34 mouse cellular contexts compared by ENCODE assay signal in genomic region chr16:49954909-49955308, GRCm38 (mm10).
"Had no signal": no experiment of that assay in that cellular context is flagged by ENCODE, and none has a peak within 500 bp of the region (broad histone marks: within the 10 kb centered on the region; RNA-seq: fewer than 3 reads in every experiment).

No protein-coding gene starts in this region.

- ATAC-seq: hindbrain, embryonic 16.5 days; hindbrain, postnatal 0 days; inflammation-experienced regulatory T-cells, adult 6 months; intestine, embryonic 15.5 days; intestine, embryonic 16.5 days; intestine, postnatal 0 days had no signal

- H3K36me3 ChIP-seq: heart, embryonic 12.5 days; heart, embryonic 13.5 days; heart, embryonic 15.5 days; hindbrain, embryonic 10.5 days; hindbrain, embryonic 12.5 days; hindbrain, embryonic 13.5 days; hindbrain, embryonic 15.5 days; intestine, embryonic 15.5 days; kidney, embryonic 15.5 days had no signal

- H3K9me3 ChIP-seq: heart, embryonic 12.5 days; heart, embryonic 13.5 days; heart, embryonic 15.5 days; hindbrain, embryonic 10.5 days; hindbrain, embryonic 13.5 days; hindbrain, embryonic 15.5 days; intestine, embryonic 15.5 days; kidney, embryonic 15.5 days had no signal

- H3K4me3 ChIP-seq: heart, embryonic 12.5 days; heart, embryonic 13.5 days; heart, embryonic 15.5 days; hindbrain, embryonic 10.5 days; hindbrain, embryonic 12.5 days; hindbrain, embryonic 13.5 days; hindbrain, embryonic 15.5 days; intestine, embryonic 15.5 days; kidney, embryonic 15.5 days; layer of hippocampus, adult 2 months had no signal

- H3K4me1 ChIP-seq: hindbrain, embryonic 15.5 days; intestine, embryonic 15.5 days had no signal

- DNase-seq: heart, postnatal 10 days; heart, postnatal 14 days; heart, postnatal 36 days; heart, postnatal 4 days; kidney, adult 11 months; kidney, adult 18-20 months; kidney, adult 2 months; kidney, adult 8-10 months; kidney, adult 9 months; kidney, postnatal 10 days; kidney, postnatal 14 days; kidney, postnatal 25 days; kidney, postnatal 36 days; kidney, postnatal 4 days; layer of hippocampus, adult 9-11 months; layer of hippocampus, postnatal 36 days had no signal

- H3K27ac ChIP-seq: hindbrain, embryonic 10.5 days; hindbrain, embryonic 12.5 days; hindbrain, embryonic 13.5 days; hindbrain, embryonic 14.5 days; hindbrain, embryonic 15.5 days; hindbrain, postnatal 0 days; intestine, embryonic 15.5 days; kidney, postnatal 0 days; layer of hippocampus, adult 2 months had no signal

- H3K4me2 ChIP-seq: heart, embryonic 11.5 days; heart, embryonic 12.5 days; heart, embryonic 13.5 days; heart, embryonic 15.5 days; hindbrain, embryonic 12.5 days; hindbrain, embryonic 13.5 days; hindbrain, embryonic 14.5 days; hindbrain, embryonic 15.5 days; intestine, embryonic 15.5 days; kidney, embryonic 15.5 days had no signal

- H3K27me3 ChIP-seq: heart, embryonic 12.5 days; heart, embryonic 13.5 days; heart, embryonic 15.5 days; hindbrain, embryonic 12.5 days; hindbrain, embryonic 13.5 days; hindbrain, embryonic 15.5 days; intestine, embryonic 15.5 days; kidney, embryonic 15.5 days had no signal

- H3K9ac ChIP-seq: heart, embryonic 12.5 days; heart, embryonic 13.5 days; heart, embryonic 15.5 days; hindbrain, embryonic 12.5 days; hindbrain, embryonic 13.5 days; hindbrain, embryonic 14.5 days; hindbrain, embryonic 15.5 days; intestine, embryonic 15.5 days; kidney, embryonic 15.5 days had no signal
